Mouse (Mus musculus): ENCODE measurements around the gene Slc41a1.

Slc41a1 gene

DNA sequence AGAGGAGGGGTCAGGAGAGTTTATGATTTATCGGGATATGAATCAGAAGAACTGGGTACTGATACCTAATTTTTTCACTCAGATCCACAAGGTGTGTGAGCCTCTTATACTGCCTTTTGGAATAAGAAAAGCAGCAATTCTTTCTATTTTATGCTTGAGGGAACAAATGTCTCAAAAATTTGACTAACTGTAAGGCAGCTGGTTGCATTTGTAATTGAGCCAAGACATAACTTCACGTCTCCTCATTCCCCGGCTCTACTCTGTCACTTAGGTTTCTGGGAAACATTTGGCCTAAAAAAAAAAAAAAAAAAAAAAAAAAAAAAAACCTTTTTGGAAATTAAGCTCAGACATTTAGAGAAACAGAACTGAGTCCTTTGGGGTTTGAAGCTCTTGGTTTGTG, 59.3 kb downstream of the Slc41a1 start:
- no peak for DNase-seq (ENCODE audit: low read depth)

DNA sequence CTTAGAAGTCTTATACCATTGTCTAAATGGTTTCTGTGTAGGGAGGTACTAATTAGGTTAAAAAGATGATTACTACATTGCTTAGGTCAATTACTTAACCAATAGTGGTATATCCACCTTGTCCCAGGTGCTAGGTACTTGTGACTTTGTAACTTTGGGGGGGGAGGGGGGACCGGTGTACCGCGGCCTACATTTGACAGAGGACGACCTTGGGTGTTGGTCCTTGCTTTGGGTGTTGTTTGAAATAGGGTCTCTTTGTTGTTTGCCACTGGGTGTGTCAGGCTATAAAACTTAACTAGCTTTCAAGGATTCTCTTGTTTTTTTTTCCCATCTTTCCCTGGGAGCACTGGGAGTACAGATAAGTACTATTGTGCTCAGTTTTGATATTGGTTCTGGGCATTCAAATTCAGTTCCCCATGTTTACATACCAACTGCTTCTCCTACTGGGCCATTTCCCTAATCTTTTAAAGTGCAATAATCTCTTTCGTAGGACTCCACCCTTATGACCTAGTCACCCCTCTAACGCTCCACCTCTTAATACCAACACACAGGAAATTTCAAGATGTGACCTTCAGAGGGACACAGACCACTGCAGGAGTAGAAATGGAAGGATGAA, 62.9 kb downstream of the Slc41a1 start:
- no peak for DNase-seq (ENCODE audit: low read depth)

DNA sequence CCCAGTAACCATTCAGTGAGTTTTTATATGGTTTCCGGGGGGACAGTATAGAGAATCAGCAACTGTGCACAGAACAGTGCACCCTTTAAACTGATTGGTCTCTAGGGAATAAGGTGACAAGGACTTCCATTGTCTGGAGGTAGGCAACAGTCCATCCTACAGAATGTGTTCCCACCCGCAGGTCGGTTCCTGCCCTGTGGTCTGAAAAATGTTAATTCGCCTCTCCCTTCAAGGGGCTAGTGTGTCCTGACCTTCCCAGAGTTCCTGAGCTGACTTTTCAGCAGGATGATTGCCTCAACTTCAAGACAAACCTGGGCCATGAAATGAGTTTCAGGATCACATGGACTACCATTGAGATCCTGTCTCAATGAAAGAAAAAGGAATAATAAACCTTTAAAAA, 64.1 kb downstream of the Slc41a1 start:
- no peak for DNase-seq (ENCODE audit: low read depth)
